Mouse (Mus musculus): ENCODE data around the gene Fcgr3. TPM values are rescaled to one million over a fixed set of nuclear protein-coding genes. Genes with fewer than 3 reads are reported as not detected.
A peak's percentile ranks its signal among the peaks of the same experiment; 100 is the strongest.

Gene Fcgr3
- total RNA-seq, 1 experiment, result 0.40 TPM

DNA sequence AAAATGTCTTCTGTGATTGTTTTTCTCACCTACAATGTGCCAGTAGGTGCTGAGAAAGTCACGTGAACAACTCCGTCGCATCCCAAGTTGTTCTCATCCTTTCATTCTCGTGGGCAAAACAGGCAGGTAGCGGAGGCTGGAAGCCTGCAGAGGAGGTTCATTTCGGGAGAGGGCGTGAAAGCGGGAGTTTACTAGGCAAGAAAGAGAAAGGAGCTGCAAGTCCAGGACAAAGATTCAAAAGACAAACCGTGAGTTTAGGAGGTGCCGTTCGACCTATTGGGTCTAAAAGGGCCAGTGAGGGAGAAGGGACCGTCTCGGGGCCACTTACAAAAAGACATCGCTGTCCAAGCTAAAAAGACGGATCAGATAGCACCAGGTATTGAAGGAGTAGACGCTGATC, 31.5 kb downstream of the Fcgr3 start:
- Histone ChIP-seq H3K27ac (ENCODE audit: insufficient read depth, low read depth, low read length, poor library complexity, severe bottlenecking) (no peak overlapping the region), H3K4me1 (ENCODE audit: control insufficient read depth in 2 of 2, insufficient read depth in 2 of 2, low read length in 2 of 2, poor library complexity in 1 of 2) (no peaks in the 10 kb centered on the region), H3K9me3 (ENCODE audit: control insufficient read depth, insufficient read depth, low read depth, low read length) (no peaks in the 10 kb centered on the region), H3K4me3 (ENCODE audit: insufficient read depth in 1 of 2, low read depth in 1 of 2, low read length in 2 of 2, poor library complexity in 1 of 2, severe bottlenecking in 1 of 2) (peak overlapping the region; percentile 45 to 72), H3K9ac (ENCODE audit: insufficient read depth, low read depth, low read length, poor library complexity, severe bottlenecking) (peak overlapping the region; percentile 73), H3K36me3 (ENCODE audit: control insufficient read depth, insufficient read depth, low read length, poor library complexity, severe bottlenecking) (no peaks in the 10 kb centered on the region)
- in situ Hi-C loops (cut with MboI; ENCODE audit: low sequenced_read_pairs in 2 of 2, unreplicated experiment in 2 of 2), result no loop called here
- DNase-seq (ENCODE audit: low read depth, low spot score), result peak; percentile 31
- TF ChIP-seq MAFK (IDR thresholded peaks at IDR 0.05; ENCODE audit: insufficient read depth, low read depth, low read length) (no peak), CHD2 (IDR thresholded peaks at IDR 0.05; ENCODE audit: low read depth, low read length) (no peak), ZC3H11A (IDR thresholded peaks at IDR 0.05; ENCODE audit: borderline replicate concordance, low read depth, low read length) (no peak), ZNF384 (IDR thresholded peaks at IDR 0.05; ENCODE audit: low read depth, low read length) (no peak), HCFC1 (IDR thresholded peaks at IDR 0.05; ENCODE audit: borderline replicate concordance, insufficient read depth, low read length) (no peak)

DNA sequence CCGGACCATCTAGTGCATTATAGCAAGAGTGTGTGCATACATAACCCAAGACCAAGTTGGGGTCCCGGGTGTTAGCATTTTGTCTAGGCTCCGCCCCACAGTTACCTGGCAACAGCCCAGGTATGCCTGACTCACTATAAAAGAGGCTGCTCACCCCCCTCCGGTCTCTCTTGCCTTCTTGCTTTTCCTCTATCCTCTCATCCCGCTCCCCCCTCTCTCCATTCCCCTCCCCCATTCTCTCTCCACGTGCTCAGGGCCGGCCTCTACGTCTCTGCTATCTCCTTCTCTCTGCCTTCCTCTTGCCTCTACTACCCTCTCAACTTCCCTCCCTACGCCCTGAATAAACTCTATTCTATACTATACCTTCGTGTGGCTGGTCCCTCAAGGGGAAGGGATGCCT, 32.0 kb downstream of the Fcgr3 start:
- H3K27ac ChIP-seq (ENCODE audit: insufficient read depth, low read depth, low read length, poor library complexity, severe bottlenecking), result no peak overlapping the region
- no peaks in the 10 kb centered on the region for H3K9me3 ChIP-seq (ENCODE audit: control insufficient read depth, insufficient read depth, low read depth, low read length)
- H3K4me3 ChIP-seq (ENCODE audit: insufficient read depth in 1 of 2, low read depth in 1 of 2, low read length in 2 of 2, poor library complexity in 1 of 2, severe bottlenecking in 1 of 2), result peak overlapping the region; percentile 45 to 72
- no peak for TF ChIP-seq ZNF384 (IDR thresholded peaks at IDR 0.05; ENCODE audit: low read depth, low read length)
- TF ChIP-seq HCFC1 (IDR thresholded peaks at IDR 0.05; ENCODE audit: borderline replicate concordance, insufficient read depth, low read length), result no peak
- TF ChIP-seq CHD2 (IDR thresholded peaks at IDR 0.05; ENCODE audit: low read depth, low read length), result no peak
- no peak for TF ChIP-seq MAFK (IDR thresholded peaks at IDR 0.05; ENCODE audit: insufficient read depth, low read depth, low read length)
- no peak for TF ChIP-seq ZC3H11A (IDR thresholded peaks at IDR 0.05; ENCODE audit: borderline replicate concordance, low read depth, low read length)
- no peaks in the 10 kb centered on the region for H3K36me3 ChIP-seq (ENCODE audit: control insufficient read depth, insufficient read depth, low read length, poor library complexity, severe bottlenecking)
- in situ Hi-C loops (cut with MboI; ENCODE audit: low sequenced_read_pairs in 2 of 2, unreplicated experiment in 2 of 2), result no loop called here
- H3K9ac ChIP-seq (ENCODE audit: insufficient read depth, low read depth, low read length, poor library complexity, severe bottlenecking), result peak overlapping the region; percentile 73; the same call in 1 of the 2 replicates
- no peaks in the 10 kb centered on the region for H3K4me1 ChIP-seq (ENCODE audit: control insufficient read depth in 2 of 2, insufficient read depth in 2 of 2, low read length in 2 of 2, poor library complexity in 1 of 2)
- DNase-seq (ENCODE audit: low read depth, low spot score), result no peak

DNA sequence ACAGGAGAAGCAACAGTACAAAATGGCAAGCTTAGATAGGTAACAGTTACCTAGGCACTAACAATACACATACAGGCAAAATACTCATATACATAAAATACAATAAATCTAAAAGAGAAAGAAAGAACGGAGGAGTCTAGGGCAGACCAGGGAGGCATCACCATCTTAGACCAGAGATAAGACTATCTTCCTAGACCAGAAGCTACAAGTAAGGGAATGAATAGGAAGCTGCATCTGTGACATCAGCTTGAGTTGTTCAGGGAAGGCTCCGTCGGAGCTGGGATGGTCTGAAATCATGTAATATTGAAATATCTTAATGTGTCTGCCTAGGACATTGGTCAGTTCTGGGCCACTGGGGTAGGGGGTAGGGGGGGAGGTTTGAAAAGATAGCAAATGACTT, 33.0 kb downstream of the Fcgr3 start:
- Histone ChIP-seq H3K4me1 (ENCODE audit: control insufficient read depth in 2 of 2, insufficient read depth in 2 of 2, low read length in 2 of 2, poor library complexity in 1 of 2) (no peaks in the 10 kb centered on the region), H3K9me3 (ENCODE audit: control insufficient read depth, insufficient read depth, low read depth, low read length) (no peaks in the 10 kb centered on the region), H3K27ac (ENCODE audit: insufficient read depth, low read depth, low read length, poor library complexity, severe bottlenecking) (no peak overlapping the region), H3K36me3 (ENCODE audit: control insufficient read depth, insufficient read depth, low read length, poor library complexity, severe bottlenecking) (no peaks in the 10 kb centered on the region), H3K9ac (ENCODE audit: insufficient read depth, low read depth, low read length, poor library complexity, severe bottlenecking) (no peak overlapping the region), H3K4me3 (ENCODE audit: insufficient read depth in 1 of 2, low read depth in 1 of 2, low read length in 2 of 2, poor library complexity in 1 of 2, severe bottlenecking in 1 of 2) (no peak overlapping the region)
- in situ Hi-C loops (cut with MboI; ENCODE audit: low sequenced_read_pairs in 2 of 2, unreplicated experiment in 2 of 2), result no loop called here
- no peak for TF ChIP-seq HCFC1 (IDR thresholded peaks at IDR 0.05; ENCODE audit: borderline replicate concordance, insufficient read depth, low read length)
- no peak for TF ChIP-seq MAFK (IDR thresholded peaks at IDR 0.05; ENCODE audit: insufficient read depth, low read depth, low read length)
- no peak for DNase-seq (ENCODE audit: low read depth, low spot score)

DNA sequence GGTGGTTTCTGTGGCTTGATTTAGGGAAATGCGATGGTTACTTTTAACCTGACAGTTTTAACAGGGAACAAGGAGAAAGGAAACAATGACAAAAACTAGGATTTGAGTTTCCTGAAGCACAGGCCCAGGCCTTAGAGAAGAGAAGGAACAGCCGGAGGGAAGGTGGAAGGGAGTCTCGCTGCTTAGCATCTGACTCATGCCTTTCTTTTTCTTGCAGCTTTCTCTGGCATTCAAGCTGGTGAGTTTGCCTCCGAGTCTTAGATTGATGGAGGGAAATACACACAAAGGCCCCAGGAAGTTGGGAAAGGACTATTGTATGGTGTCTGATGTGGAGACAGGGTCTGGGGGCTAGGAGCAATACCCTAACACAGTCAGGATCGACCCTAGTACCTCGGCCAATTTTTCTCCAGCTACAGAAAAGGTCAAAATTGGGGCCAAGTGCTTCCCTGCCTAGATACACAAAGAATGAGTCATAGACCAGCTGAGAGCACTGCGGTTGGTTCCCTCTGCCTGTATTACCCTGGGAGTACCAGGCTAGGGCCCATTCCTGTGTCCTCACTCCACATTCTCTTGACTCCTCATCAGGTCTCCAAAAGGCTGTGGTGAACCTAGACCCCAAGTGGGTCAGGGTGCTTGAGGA, 45.3 kb downstream of the Fcgr3 start:
- Histone ChIP-seq H3K4me1 (ENCODE audit: control insufficient read depth in 2 of 2, insufficient read depth in 2 of 2, low read length in 2 of 2, poor library complexity in 1 of 2) (no peaks in the 10 kb centered on the region), H3K9ac (ENCODE audit: insufficient read depth, low read depth, low read length, poor library complexity, severe bottlenecking) (no peak overlapping the region), H3K9me3 (ENCODE audit: control insufficient read depth, insufficient read depth, low read depth, low read length) (no peaks in the 10 kb centered on the region), H3K27ac (ENCODE audit: insufficient read depth, low read depth, low read length, poor library complexity, severe bottlenecking) (no peak overlapping the region), H3K36me3 (ENCODE audit: control insufficient read depth, insufficient read depth, low read length, poor library complexity, severe bottlenecking) (no peaks in the 10 kb centered on the region), H3K4me3 (ENCODE audit: insufficient read depth in 1 of 2, low read depth in 1 of 2, low read length in 2 of 2, poor library complexity in 1 of 2, severe bottlenecking in 1 of 2) (no peak overlapping the region)
- no peak for DNase-seq (ENCODE audit: low read depth, low spot score)
- in situ Hi-C loops (cut with MboI; ENCODE audit: low sequenced_read_pairs in 2 of 2, unreplicated experiment in 2 of 2), result no loop called here
- TF ChIP-seq CHD2 (IDR thresholded peaks at IDR 0.05; ENCODE audit: low read depth, low read length), result no peak

DNA sequence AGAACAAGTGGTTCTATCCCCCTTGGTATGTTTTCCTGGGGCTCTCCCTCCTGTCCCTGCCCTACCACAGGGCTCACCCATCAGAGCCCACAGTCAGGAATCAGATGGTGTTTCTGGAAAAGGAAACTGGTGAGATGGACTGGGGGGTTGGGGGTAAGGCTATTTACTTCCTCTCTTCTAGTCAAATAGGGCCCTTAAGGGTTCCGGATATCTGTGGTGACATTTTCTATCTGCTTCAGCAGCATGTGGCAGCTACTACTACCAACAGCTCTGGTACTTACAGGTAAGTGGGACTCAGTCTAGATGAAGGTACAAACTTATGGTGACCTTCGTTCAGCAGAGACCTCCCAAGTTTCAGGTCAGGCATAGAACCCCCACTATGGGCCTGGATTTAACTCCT, 46.0 kb downstream of the Fcgr3 start, which contains the start of gene Fcgr4:
Fcgr4 (plus strand) TSS at position 184 of the 400 bp plus-strand sequence.
- Histone ChIP-seq H3K36me3 (ENCODE audit: control insufficient read depth, insufficient read depth, low read length, poor library complexity, severe bottlenecking) (no peaks in the 10 kb centered on the region), H3K9ac (ENCODE audit: insufficient read depth, low read depth, low read length, poor library complexity, severe bottlenecking) (no peak within 1 kb of the TSS), H3K4me3 (ENCODE audit: insufficient read depth in 1 of 2, low read depth in 1 of 2, low read length in 2 of 2, poor library complexity in 1 of 2, severe bottlenecking in 1 of 2) (no peak within 1 kb of the TSS), H3K4me1 (ENCODE audit: control insufficient read depth in 2 of 2, insufficient read depth in 2 of 2, low read length in 2 of 2, poor library complexity in 1 of 2) (no peaks in the 10 kb centered on the region), H3K9me3 (ENCODE audit: control insufficient read depth, insufficient read depth, low read depth, low read length) (no peaks in the 10 kb centered on the region), H3K27ac (ENCODE audit: insufficient read depth, low read depth, low read length, poor library complexity, severe bottlenecking) (no peak within 1 kb of the TSS)
- TF ChIP-seq CHD2 (IDR thresholded peaks at IDR 0.05; ENCODE audit: low read depth, low read length) (no peak), ZC3H11A (IDR thresholded peaks at IDR 0.05; ENCODE audit: borderline replicate concordance, low read depth, low read length) (no peak), MAFK (IDR thresholded peaks at IDR 0.05; ENCODE audit: insufficient read depth, low read depth, low read length) (no peak), HCFC1 (IDR thresholded peaks at IDR 0.05; ENCODE audit: borderline replicate concordance, insufficient read depth, low read length) (no peak), ZNF384 (IDR thresholded peaks at IDR 0.05; ENCODE audit: low read depth, low read length) (no peak)
- in situ Hi-C loops (cut with MboI; ENCODE audit: low sequenced_read_pairs in 2 of 2, unreplicated experiment in 2 of 2), result no loop called here
- no peak for DNase-seq (ENCODE audit: low read depth, low spot score)
